Mouse (Mus musculus) spleen, postnatal 36 days (tissue): ENCODE measurements at regions not wholly inside any gene's neighbourhood (a gene's known extent, or its start where the extent isn't known, plus 50 kb on each side); places are given as distances from the start of the nearest gene placed in this dataset.

Source experiments
- DNase-seq, 2 experiments: peaks; one replicate each; pipeline ENCODE4 v3.0.0; 2022; ENCODE audit warnings: low spot score in 2 of 2, mixed read lengths in 1 of 2

DNA sequence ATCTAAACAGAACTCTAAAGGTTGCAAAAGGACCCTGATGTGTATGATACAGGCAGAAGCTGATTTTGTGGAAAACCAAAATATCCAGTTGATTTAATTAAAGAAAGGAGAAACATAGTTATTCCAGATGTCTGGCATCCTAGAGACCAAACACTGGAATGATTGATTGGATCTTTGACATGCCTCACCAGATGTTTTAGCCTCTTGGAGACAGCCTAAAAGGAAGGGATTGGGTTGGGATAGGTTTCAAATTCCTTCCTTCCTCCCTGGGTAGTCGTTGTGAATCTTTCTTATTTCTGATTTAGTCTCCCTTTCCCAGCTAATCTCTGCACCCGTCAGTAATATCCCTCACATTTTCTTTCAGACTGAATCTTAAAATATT is 190.9 kb upstream of the Gm9747 start:
- no peak for DNase-seq

DNA sequence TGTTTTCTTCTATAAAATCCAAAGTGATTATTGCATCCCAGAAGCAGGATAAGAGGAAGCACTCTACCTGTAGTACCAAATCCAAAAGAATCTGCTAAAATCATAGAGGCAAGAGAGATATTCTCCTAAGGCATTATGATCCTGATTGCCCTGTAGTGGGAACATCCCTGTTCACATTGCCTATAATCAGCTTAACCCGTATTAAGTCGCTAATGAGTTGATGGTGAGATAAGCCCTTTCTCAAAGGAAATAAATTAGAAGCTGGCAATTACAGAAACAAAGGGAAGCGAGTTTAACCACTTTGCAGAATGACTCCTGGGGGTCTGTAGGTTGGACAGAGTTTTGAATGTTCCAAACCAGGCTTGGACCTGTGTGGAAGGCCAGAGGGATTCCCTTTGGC is 190.4 kb upstream of the Gm9747 start:
- no peak for DNase-seq

DNA sequence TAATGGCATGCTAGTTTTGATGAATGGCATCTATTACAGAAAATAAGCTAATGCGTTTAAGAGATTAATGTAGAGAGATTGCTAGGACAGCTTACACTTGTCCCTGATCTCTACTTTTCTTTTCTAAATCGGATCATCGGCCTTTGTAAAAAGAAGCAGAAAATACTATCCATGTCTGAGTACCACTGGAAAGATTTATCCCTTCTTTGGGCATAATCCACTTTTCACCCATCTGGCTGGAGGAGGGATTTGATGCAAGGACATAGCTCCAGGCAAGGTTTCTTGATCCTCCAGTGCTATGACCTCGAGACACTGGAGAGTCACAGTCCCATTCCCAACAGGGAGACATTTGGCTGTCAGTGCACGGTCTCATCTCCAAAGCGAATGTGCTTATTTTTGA is 166.6 kb upstream of the Gm9747 start:
- no peak for DNase-seq

DNA sequence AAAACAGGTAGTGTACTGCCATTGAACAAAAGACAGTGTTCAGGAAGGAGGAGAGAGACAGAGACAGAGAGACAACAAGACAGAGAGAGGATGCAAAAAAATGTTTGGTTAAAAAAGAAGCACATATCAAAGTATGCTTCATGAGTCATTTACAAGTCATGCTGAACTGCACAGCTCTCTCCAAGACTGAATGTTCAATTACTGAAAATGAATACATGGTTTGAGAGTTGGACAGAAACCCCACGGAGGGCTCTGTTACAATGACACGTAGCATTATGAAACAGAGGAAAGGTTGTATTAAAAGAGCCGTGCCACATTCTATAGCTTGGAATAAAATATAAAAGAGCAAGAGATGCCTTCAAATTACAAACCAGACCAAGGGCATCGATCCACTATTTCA is 164.3 kb upstream of the Gm9747 start:
- no peak for DNase-seq

DNA sequence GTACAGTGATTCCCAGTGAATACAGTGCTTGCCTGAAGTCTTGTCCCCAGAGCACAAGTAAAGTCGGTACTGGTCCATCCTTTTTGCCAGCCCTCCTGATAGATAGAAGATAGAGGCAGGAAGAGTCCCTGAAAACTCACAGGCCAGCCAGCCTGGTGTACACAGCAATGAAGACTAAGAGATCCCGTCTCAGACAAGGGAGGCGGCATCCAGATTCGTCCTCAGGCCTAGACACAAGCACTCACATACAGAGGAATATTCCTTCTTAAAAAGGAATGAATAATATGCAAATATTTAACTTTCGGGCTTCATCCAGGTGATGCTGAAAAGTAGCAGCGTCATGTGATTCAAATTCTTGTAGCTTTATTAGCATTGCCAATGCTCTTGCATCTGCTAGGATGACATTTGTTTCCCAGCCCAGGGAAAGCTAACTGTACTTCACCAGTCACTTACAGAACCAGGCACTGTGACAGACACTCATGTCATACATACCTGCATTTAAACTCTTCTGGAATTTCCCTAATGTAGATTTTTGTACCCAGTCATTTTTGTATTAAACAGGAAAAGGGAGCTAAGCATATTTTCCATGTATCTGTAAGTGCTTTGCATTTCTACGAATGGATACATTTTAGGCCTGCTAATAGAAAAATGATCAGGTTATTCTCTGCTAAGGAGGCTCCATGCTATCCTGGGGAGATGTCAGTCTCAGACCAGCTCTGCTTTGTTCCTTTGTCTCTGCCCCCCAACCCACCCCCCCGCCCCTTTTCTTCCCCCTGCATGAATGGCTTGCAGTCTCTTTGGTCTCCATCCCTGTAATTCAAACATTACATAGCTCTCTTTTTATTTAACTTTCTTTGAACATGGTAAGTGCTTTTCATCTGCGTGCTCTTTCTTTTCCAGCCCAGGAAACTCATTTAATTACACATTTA is 162.5 kb upstream of the Gm9747 start:
- no peak for DNase-seq

DNA sequence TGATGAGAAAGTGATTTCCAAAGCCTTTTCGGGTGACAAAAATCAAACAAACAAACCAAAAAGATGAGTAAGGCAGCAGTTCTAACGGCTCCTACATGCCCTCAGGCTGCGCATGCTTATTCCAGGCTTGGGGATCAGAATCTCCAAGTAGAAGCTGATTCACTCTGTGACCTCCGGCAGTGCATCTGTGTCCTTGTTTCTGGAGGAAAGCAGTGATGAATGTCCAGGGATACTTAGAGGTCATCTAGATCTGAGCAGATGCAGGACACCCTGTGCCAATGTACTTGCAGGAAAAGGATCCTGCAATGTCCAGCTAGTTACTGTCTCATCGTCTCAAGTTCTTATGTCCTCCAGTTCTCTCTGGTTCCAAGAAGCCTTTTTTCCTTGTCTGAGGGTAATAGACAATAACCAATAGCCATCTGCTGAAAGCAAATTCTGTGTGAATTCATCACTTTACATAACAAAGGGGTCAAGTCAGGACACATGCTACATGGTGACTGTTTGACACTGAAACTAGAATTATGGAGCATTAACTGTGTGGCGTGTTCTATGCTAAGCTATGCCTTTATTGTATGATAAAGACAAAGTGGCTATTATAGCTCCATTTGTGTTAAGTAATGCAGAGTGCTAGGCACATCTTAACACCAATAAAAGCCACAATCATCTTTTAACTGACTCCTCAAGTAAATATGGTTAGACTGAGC is 143.6 kb upstream of the Gm9747 start:
- DNase-seq: no peak

DNA sequence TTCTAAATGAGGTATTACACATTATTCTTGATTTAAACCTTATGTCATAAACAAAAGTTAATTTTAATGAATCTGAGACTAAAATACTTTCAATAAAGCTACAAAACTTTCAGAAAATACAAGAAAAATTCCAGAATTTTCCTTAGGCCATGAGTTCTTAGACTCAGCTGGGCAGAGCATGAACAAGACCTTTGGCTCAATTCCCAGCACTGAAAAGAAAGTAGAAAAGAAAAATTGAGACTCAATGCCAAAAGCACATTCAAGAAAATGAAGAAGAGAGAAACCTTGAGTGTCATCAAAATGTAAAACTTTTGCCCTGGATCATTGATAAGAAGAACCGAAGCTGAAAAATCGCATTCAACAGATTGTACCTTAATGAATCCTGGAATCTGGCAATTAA is 137.8 kb upstream of the Gm9747 start:
- DNase-seq: no peak

DNA sequence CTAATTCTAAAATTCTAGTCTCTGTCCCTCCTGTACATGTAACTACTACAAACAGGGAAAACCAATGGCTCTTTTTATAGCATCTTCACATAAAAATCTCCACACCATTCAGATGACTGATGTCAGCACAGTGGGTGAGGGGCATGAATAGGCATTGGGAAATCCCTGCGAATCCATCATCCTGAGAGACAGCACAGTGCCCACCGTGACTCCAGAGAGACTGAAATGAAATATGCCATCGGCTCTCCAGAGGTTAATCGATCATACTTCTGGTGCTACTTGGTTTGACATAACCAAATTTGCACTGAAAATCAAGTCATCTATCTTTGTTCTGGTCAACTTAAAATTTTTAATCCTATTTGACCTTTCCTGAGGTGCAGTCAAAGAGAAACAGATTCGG is 126.2 kb upstream of the Gm9747 start:
- DNase-seq: no peak

DNA sequence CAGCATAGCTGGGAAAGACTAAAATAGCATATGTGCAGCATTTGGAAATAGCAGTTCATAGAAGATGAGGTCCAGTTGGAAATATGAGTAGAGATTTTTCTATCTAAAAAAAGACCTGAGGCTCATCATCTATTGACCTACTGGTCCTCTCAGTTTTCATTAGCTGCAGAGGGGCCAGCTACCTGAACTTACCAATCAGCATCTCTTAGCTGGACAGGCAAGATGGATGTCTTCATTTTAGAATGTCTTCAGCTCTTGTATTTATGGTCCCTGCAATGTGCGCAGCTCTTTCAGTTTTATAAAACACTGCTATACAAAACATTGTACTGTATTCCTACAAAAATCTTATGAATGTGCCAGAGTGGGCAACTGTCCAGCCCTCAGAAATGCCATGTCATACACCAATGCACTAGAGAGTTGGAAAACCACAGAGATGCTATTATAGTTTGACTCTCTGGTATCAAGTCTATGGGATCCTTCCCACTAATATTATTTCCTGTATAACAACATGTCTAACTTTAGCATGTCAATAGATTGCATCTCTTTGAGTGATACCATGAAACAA is 122.8 kb upstream of the Gm9747 start:
- no peak for DNase-seq

DNA sequence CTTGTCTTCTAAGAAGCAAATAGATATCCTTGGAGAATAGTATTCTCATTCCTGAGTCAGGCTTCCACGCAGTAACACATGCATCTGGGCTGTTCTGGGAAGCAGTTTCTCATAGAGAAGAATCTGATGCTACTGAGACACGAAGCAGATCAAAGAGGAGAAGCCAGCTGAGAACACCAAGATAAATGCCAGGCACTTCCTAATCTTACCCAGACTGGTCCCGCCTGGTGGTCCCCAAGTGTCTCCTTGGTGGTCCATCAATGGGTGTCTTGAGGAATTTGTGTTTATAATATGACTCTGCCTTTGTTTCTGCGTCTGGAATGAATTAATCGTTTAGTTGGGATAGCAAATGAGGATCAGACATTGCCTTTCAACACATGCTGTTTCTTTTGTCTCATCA is 120.5 kb upstream of the Gm9747 start:
- no peak for DNase-seq

DNA sequence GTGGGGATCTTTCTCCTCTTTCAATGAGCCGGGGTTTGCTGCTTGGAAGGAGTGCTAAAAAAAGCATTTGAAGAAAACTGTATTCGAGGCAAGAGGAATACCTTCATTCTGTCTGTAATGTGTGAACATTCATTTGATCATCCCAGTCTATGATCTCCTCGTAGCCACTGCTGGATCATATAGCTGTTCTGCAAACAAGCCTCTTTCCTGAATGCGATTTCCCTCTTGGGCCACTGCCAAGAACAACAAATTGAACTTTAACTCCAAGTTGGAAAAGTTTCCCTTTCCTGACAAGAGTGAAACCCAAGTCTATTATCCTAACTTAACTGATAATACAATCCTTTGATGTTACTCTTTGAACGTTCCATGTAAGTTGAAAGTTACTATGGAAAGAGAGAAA is 108.4 kb upstream of the Gm9747 start:
- no peak for DNase-seq

DNA sequence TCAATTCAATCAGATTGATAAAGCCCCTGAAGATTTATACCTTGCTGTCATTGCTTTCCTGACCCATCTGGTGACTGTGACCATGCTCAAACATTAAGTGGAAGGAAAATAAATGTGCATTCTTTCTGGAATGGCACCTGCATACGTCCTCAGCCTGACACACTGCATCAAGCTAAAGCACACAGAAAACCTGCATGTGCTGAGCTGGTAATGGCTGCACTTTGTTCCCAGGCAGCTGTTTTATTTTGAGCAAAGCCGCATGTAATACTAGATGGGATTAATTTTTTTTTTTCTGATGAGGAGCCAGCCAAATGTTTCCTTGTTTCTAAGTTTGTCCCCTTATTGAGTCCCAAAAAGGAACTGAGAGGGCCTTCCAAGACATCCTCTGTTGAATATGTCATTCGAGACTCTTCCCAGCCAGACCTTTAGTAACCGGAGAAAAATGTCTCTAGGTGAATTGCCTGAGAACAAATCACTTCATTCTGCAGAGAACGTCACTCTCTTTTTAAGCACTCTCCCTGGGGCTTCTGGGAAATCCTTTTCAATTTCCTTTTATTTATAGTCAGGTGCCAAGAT is 103.1 kb upstream of the Gm9747 start:
- no peak for DNase-seq

DNA sequence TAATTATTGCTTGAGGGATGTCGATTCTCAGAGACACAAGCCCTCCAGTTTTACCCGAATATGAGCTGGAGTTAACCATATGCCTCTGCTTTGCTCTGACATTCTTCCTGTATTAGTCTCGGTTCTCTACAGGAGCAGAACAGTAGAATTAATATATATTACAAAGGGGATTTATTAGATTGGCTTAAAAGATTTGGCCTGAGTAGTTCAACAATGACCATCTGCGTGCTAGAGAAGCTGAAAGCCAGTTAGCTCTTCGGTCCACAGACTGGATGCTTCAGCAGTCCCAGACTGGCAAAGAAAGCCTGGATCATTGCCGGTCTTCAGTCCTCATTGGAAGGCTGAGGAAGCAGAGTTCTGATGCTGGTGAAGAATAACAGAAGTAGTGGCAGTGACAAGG is 100.4 kb upstream of the Gm9747 start:
- no peak for DNase-seq

DNA sequence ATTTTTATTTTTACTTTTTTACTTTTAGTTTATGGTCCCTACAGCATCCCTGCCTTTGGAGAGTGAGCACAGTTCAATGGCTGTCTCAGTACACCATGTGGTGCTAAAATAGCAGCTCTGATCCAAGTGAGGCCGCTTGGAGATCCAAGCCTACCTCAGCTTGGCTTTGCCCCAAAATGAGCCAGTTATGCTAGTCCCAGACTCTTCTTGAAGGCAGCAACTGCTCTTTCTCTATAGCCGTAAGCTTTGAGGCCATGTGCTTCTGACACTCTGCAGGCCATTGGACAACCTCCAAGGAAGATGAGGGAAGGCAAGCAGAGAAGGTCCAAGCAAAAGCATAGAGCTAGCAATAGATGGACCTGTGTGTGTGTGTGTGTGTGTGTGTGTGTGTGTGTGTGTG is 98.0 kb upstream of the Gm9747 start:
- no peak for DNase-seq

DNA sequence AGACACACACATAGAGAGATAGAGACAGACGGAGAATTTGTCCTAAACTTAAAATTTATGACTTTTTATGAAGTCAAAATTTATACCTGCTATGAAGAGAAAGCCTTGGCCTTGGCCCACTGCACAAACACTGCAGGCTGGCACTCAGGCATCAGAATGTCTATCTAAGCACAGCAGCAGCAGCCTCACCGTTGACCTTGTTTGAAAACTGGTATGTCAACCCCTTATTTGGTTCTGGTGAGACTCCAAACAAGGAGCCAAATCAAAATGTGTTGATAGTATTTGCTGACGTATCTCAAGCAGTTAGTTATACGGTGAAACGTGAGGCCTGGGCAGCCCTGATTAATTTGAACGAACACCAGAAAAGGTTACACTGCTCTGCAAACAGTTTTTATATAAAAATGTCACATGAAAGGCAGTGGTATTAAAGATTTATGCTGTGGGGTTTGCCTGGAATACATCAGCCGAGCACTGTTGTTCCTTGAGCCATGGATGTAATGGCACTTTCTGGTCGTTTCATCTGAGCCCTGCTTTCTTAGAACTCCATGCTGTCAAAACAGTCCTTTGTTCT is 97.1 kb upstream of the Gm9747 start:
- DNase-seq: no peak

DNA sequence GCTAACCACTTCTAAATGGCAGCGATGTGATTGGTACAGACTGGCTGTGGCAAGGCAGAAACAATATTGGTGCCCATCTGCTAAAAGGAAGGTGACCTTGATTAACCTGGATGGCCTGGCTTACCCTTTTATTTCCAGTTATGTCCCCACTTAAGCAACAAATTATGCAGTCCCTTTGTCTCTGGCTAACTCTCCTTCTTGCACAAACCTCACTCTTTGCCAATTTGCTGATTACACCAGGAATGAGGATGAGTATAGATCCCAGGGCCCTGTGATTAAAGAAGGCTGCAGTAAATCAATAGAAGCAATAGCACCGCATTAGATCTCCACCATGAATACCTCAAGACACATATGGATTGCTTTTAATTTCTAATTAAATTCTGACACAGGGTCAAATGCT is 87.7 kb upstream of the Gm9747 start:
- no peak for DNase-seq

DNA sequence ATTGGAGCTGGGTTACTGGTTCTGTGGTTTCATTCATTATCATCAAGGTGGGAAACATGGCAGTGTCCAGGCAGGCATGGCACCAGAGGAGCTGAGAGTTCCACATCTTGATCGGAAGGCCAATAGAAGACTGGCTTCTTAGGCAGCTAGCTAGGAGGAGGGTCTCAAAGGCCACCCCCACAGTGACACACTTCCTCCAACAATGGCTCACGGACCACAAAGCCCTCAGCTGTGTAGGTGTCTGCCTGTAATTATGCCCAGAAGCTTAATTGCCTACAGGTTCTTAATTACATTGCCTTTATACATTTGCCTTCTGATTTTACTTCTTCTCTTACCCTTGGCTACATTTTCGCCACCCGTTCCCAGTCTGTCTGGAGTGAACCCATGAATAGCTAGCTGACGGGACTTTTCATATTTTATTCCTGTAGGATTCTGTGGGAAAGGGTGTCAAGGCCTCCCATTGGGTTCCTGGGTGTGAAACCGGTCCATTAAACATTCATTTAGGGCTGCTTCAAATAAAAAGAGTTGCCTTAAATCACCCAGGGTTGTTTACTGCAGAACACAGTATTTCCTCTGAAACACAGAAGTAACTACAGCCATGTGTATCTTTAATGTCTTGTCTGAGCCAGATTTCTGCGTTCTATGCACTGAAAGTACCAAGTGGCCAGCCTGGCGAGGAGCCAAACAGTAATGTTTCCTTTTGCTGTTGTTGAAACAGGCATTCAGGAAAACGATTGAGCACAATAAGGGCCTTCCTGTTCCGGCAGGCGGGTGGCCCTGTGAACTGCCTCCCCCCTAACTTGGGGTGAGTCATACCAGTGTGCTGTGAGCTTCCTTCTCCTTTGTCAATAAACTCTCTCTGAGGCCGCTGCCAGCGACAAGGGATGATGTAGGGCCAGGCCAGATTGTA is 82.4 kb upstream of the Gm9747 start:
- peak; percentile 4 to 8 for DNase-seq

DNA sequence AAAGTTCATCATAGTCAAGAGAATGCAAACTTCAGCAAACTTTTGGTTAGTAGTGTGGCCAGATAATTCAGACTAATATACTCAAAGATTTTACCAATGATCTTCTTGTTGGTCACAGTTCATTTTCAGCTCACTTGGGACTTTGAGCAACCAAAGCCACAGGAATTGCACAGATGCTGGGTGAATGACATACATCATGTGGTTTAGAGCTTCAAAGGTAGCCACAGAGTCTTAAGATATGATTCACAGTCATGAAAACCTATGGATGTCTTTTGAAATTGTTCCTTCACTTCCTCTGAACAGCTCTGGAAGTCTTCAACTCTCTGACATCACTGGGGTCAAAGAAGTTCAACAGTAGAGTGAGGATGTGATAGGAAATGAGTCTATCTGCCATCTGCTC is 77.0 kb upstream of the Gm9747 start:
- DNase-seq: no peak

DNA sequence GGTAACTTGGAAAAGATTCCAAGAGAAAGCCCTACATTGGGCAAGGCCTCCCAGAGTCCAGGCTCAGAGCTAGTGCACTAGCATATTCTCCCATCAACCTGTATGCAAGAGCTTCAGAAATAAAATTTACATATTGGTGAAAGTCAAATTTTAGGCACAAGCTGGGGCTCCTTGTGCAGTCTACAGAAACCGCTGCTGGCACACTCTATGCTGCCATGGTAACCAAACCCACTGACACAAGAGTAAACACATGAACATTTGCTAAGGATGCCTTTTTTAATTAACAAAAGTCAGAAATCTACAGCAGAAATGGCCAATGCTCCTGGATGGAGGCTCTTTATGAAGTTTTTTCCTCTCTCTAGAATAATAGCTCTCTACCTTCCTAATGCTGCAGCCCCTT is 75.9 kb upstream of the Gm9747 start:
- DNase-seq: no peak

DNA sequence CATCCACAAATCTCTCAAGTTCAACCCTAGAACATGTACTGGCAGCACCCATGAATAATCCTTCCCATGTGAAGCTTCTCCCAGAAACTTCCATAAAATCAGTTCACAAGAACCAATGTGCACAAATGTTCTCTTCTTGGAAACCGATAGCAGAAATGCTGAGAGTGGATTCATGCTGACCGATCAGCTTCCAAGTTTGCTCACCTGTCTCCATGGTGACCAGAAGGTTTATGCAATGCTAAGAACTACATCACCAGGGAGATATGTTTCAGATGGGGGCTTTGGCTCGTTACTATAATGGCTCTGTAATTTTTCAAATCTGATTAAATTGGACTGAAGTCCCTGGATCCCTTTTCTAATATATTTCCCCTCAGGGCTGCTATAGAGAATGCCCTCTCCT is 74.4 kb upstream of the Gm9747 start:
- no peak for DNase-seq

DNA sequence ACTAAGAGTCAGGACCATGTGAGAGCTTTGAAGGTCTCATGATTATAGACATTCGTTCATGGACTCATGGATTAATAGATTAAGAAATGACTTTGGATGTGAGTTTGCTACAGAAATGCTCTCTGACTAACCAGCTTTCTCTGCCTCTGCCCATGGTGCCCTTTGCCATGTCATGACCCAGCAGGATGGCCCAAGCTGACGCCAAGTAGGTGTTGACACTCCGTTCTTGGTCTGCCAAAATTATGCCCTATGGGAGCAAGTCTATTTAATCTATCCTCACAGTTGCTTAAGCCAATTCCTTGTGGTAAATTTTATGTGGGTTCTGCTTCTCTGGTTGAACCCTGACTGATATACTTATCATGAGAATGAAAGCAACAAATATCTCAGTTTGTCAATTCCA is 73.7 kb upstream of the Gm9747 start:
- DNase-seq: no peak
